Mouse (Mus musculus) adrenal gland (tissue): Measurements from ENCODE around the gene Brd4.

Source experiments
- intact Hi-C: fragments of 180-260 bp; cut with DNase I; formaldehyde crosslinking; loops from one replicate; pipeline ENCODE4 v1.15.1; 2025

Brd4 gene

DNA sequence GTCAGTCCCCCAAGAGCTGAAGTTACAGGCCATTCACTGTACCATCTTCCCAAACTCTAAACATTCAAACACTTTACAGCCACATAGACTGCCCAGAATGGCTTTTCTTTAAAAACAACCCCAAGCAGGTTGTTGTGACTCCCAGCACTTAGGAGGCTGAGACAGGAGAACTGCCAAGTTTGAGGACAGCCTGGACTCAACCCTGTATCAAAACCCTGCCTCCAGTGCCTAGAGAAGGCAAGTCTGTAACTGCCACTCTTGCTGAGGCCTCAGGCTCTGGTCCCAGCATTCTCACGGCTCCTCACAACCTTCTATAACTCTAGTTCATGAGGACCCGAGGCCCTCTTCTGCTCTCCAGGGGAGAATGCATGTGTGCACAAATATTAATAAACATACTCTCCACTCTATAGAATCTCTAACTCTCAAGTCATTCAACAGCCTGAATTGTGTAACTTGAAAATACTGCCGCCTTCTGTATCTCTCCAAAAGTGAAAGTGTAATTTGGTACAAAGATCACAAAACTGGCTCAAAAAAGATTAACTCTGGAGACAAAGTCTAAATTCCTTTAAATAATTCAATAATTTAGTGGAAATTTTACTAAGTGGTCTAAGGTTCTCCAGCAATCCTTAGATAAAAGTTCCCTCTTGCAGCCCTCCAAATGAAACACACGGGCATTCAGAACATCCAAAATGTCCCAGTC is 2.8 kb downstream of the Brd4 start:
- intact Hi-C loops, result no loop called here

DNA sequence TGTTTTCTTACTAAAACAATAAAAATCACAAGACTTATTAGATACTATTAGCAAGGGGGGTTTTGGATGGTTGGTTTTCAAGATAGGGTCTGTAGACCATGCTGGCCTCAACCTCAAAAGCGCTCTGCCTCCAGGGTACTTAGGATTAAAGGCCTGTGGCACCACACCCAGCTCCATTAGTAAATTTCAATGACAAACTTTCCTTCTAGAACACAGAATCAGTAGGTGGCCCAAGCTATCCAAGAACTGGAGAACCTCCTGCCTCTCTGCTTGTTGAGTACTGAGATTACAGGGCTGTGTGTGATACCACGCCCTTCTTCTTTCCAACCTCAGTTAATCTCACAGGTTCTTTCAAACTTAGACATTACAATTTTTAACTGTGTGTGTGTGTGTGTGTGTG is 3.4 kb downstream of the Brd4 start:
- intact Hi-C loops, result no loop called here

DNA sequence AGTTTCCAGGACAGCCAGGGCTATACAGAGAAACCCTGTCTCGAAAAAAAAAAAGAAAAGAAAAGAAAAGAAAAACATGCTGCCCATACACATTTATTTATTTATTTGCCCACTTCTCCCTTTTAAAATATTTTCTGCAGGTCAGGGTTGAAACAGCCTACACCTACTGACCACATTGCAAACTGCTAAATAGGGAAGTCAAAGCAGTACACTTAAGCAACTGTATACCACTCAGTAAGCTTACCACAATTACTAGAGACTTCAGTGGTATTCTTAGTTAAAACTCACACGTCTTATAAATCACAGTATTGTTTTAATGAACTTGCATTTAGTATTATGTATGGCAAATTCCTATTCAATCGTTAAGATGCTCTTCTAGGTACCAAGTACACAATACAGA is 3.9 kb downstream of the Brd4 start:
- intact Hi-C loops, result no loop called here

DNA sequence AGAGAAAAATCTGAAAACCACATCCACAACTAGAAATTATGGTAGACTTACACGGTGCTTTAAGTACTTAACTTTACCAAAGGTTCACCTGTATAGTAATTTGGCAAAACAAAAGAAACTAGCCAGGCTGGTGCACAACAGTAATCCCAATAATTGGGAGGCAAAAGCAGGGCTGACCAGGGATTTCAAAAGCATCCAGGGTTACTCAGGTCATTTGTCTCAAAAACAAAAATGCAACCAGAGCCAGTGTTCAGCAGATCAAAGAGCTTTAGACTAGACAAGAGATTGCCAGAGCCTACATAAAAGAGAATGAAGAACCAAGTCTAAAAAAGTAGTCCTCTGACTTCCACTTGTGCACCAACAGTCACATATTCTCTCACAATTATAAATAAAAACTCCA is 7.3 kb downstream of the Brd4 start:
- intact Hi-C loops, result no loop called here

GRCm38 (mm10) chr17:32275568-32275967 is 9.0 kb downstream of the Brd4 start:
- intact Hi-C loops, result no loop called here

DNA sequence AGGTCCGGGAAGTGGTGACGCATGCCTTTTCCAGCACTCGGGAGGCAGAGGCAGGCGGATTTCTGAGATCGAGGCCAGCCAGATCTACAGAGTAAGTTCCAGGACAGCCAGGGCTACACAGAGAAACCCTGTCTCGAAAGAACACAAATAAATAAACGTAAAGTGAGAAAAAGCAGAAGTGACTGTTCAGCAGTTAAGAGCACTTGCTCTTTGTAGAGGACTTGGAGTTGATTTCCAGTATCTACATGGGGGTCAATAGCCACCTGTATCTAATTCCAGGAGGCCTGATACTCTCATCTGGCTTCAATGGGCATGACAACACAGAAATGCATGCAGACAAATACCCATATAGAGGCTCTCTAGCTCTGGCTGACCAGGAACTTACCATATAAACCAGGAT is 15.4 kb downstream of the Brd4 start:
- intact Hi-C loops, result no loop called here

GRCm38 (mm10) chr17:32268540-32268960 is 16.0 kb downstream of the Brd4 start:
- intact Hi-C loops, result no loop called here

- intact Hi-C loops, result no loop called here
These were observed 16.4 kb downstream of the Brd4 start for GRCm38 (mm10) chr17:32268096-32268495.

DNA sequence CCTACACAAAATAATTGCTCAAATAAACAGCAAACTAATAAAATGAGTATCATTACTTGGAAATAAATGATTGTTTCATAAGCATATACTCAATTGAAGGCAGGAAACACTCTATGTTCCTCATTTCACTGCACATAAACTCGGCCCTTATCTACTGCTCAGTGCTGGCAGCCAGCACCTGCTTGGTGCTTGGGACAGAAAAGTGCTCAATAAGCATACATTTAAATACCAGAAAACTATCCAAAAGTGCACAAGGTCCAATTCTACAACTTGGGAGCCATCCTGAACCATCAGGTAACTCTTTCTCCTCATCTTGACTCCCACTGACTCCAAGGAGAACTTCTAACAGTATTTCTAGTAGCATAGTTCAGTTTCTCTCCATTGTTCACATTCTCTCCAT is 16.9 kb downstream of the Brd4 start:
- intact Hi-C loops, result no loop called here

DNA sequence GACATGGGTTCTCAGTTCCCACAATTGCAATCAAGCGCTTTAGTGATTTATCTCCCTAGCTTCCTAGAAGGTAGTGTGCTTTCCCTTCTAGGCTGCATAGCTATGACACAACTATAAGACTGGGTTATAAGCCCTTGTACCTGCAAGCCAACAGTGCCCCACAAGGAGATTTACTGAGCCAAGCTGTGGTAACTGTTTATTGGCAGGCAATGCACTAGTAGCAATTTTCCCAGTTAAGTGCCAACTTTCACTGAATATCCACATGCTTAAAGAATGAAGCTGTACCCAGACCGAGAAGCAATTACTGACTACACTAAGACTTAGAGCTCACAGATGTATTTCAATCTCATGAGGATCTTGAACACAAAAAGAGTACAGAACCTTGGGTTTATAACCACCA is 20.9 kb downstream of the Brd4 start:
- intact Hi-C loops, result no loop called here

DNA sequence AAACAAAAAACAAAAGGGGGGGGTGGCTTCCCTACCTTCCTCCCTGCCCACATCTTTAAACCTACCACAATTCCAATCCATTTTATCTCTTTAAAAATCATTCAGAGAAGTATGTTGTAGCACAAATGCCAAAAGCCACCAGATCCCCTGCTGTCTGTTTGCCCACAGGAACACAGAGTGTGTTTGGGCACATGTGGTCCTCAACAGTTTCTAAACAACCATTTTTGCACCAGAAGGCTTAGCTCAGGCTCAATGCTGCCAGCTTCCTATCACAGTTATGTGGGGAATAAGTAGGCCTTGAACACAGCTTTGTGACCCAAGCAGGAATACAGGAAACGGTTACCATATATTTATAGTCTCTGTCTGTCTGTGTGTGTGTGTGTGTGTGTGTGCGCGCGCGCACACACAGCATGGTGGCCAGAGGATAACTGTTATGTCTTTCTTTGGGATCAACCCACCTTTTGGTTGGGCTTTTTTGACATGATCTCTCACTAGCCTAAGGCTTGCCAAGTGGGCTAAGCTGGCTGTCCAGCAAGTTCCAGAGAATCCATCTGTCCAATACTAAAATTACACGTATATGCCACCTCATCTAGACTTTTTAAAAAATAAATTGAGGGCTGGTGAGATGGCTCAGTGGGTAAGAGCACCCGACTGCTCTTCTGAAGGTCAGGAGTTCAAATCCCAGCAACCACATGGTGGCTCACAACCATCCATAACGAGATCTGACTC is 21.5 kb downstream of the Brd4 start:
- intact Hi-C loops, result no loop called here

DNA sequence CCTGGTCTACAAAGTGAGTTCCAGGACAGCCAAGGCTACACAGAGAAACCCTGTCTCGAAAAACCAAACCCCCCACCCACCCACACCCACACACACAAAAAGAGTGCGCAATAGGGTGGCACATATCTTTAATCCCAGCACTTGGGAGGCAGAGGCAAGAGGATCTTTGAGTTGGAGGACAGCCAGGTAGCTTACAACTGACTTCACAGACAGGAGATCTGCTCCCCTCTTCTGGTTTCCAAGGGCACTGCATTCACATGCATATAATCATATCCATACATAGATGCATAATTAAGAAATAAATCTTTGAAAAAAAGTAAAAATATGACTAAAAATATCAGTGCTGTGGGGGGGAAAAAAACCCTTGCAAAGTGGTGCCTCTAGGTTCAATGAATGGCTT is 25.7 kb downstream of the Brd4 start:
- intact Hi-C loops, result no loop called here

DNA sequence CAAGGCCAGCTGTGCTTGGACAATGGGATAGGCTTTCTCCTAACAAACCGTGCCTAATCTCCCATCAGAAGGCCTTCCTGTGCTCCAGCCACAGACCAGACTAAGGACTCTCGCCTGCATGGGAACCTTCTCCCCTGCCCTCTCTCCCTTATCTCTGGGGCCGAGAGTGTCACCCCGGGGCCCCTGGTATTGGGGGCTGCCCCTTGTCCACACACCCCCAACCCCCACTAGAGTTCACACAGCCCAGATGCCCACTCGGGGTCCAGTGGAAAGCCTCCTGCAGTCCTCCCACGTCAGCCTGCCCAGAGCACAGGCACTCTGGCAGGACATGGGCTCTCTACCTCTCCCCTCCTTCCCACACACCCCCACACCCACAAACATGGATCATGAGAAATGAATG is 26.6 kb downstream of the Brd4 start:
- intact Hi-C loops, result no loop called here

- intact Hi-C loops, result no loop called here
These were observed 27.1 kb downstream of the Brd4 start for GRCm38 (mm10) chr17:32257452-32257851.

GRCm38 (mm10) chr17:32256896-32257295 is 27.6 kb downstream of the Brd4 start:
- intact Hi-C loops, result no loop called here

DNA sequence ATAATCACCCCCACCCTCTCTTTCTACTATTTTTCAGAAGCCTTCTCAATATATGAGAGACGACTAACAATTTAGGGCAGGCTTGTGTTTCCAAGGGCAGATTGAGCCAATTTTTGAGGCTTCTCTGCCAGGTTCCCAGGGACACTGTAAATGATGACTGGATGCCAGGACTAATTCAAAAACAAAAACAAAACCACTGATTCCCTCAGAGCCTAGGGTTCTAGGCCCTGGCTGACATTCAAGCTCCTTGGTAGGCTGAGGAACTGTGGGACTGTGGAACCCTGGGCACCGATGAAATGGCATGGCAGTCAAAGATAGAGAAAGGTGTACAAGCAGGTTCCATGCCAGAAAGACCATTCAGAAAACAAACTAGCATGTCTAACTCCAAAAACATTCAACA is 31.3 kb downstream of the Brd4 start:
- intact Hi-C loops, result no loop called here

DNA sequence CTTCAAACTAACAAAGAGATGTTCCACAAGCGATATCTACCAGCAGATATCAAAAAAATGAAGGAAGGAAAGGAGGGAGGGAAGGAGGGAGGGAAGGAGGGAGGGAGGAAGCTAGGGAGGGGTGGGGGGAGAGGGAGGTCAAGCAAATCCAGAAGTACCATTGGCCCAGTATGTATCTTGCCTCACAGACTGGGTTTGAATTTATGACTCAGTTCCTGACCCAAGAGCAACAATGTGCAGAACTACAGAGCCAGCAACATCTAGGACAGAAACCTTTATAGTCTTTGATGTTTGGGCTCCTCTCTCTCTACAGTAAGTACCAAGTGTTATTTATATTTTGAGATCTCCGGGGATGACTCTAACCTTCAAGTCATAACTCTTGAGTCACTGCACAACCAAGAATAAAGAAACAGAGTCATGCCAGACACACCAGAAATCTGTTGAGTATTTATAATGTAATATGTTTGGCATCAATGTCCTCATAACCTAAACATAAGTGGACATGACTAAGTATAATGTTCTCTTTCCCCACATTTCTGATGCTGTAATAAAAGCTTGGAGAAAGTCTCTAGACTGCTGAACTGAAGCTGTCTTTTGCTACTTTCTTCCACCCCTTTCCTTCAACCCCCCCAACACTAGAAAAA is 32.6 kb downstream of the Brd4 start:
- intact Hi-C loops, result no loop called here

DNA sequence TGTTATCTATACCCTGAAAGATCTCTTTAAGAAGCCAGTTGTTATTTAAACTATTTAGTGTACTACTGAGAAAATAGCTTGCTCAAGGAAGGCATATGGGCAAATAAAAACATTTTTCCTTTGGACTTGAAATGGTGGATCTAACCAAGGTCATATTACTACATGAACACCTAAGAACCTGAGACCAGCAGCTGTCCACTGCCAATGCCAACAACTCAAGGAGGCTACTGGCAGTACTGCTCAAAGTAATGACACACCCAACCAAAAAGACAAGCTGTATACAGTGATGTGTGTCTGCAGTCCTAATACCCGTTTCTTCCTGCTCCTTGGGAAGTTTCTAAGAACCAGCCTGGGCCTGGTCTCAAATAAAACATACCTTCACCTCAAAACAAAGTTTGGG is 34.5 kb downstream of the Brd4 start:
- intact Hi-C loops, result no loop called here

DNA sequence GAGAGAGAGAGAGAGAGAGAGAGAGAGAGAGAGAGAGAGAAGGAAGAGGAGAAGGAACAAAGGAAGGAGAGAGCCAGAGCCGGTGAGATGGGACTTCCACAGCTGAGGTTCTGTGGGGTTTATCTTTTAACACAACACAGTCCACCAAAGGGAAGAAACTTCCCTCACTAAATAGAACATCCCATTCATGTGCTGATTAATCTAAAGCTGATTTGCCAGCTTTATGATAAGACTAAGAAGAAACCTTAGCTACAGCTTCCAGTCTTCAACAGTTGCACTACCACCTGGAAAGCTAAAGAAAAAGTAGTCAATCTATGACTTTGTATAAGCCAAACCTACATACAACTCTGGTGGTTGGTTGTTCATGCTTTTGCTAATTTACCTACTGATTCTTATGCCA is 36.3 kb downstream of the Brd4 start:
- intact Hi-C loops, result no loop called here

- intact Hi-C loops, result no loop called here
These were observed 36.9 kb downstream of the Brd4 start for GRCm38 (mm10) chr17:32247616-32248015.

GRCm38 (mm10) chr17:32246117-32246516 is 38.4 kb downstream of the Brd4 start:
- intact Hi-C loops, result no loop called here

GRCm38 (mm10) chr17:32240881-32241531 is 43.5 kb downstream of the Brd4 start:
- intact Hi-C loops, result no loop called here
